Mouse (Mus musculus) kidney, adult 2 months (tissue): ENCODE results near the gene Pibf1. TPM values are rescaled to one million over a fixed set of nuclear protein-coding genes. Genes with fewer than 3 reads are reported as not detected.

Experiments used
- DNase-seq: peaks from one replicate; pipeline ENCODE4 v3.0.0; 2021
- H3K27ac ChIP-seq: fragments of 200-500 bp; 2 replicates; pipeline ENCODE4 v1.5.1; 2012; ENCODE audit warnings: low read depth, low read length, control low read depth, inconsistent platforms; ENCODE audit not compliant: insufficient read depth
- H3K27me3 ChIP-seq: fragments of 200-500 bp; replicated peaks from 2 replicates; pipeline ENCODE4 v1.6.1; 2012; ENCODE audit warnings: mild to moderate bottlenecking, moderate library complexity, low read length, inconsistent platforms; ENCODE audit not compliant: control insufficient read depth, insufficient read depth
- H3K36me3 ChIP-seq: fragments of 200-500 bp; 2 replicates; pipeline ENCODE4 v1.6.1; 2012; ENCODE audit warnings: mild to moderate bottlenecking, moderate library complexity, low read length, inconsistent platforms; ENCODE audit not compliant: control insufficient read depth, insufficient read depth
- H3K4me1 ChIP-seq: fragments of 200-500 bp; 2 replicates; pipeline ENCODE4 v1.6.1; 2011; ENCODE audit warnings: low read length; ENCODE audit not compliant: control insufficient read depth, insufficient read depth
- H3K4me3 ChIP-seq: fragments of 200-500 bp; 2 replicates; pipeline ENCODE4 v1.5.1; 2011; ENCODE audit warnings: mild to moderate bottlenecking, low read depth, low read length, control low read depth; ENCODE audit not compliant: insufficient read depth
- CTCF ChIP-seq: fragments of 200-500 bp; conservative IDR thresholded peaks from 2 replicates; pipeline ENCODE4 v1.5.1; 2011; ENCODE audit warnings: low read depth, mild to moderate bottlenecking, control low read depth, low read length, moderate library complexity, mixed read lengths; ENCODE audit not compliant: insufficient read depth, insufficient read length
- POLR2A ChIP-seq: fragments of 200-500 bp; IDR thresholded peaks from one replicate; pipeline ENCODE4 v1.6.1; 2011; ENCODE audit warnings: low read depth, low read length, control low read depth
- WGBS: fragments of 180-500 bp; shearing (Covaris S2); methylation state at CpG from one replicate; pipeline ENCODE4 v1.1.7; 2018; 5-methylcytosine and 5-hydroxymethylcytosine counted together
- polyA plus RNA-seq: library from polyadenylated mRNA; depleted of rRNA; stranded (reverse); fragments of >200 nt; gene quantifications from 2 replicates; pipeline ENCODE4 v1.2.3, GENCODE M21; 2012

Gene Pibf1
- polyA plus RNA-seq, 1 experiment = 1.6 TPM

DNA sequence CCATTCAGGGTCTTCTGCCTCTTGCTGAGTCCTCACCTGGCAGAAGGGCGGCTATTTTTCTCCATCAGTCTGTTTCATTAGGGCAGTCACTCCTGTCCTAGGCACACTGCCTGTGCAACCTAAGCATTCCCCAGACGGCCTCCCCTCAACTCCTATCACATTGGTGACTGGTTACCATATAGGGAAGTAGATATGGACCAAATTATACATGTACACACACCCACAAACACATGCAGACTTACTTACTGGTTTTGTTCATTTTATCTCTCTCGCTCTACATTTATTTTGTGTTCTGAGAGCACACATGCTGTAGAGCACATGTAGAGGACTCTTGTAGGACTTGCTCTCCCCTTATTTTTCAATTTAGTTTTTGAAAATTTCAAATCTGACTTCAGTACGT lies 3.8 kb downstream of the Pibf1 start:
- Histone ChIP-seq H3K27me3 (no peaks in the 10 kb centered on the region), H3K4me3 (no peak overlapping the region), H3K36me3 (peaks cover 2% of the 10 kb centered on the region), H3K4me1 (no peaks in the 10 kb centered on the region), H3K27ac (no peak overlapping the region)
- TF ChIP-seq POLR2A (no peak), CTCF (no peak)
- no peak for DNase-seq
- 93% methylated on average over 4 of the region's 4 CpGs for WGBS

DNA sequence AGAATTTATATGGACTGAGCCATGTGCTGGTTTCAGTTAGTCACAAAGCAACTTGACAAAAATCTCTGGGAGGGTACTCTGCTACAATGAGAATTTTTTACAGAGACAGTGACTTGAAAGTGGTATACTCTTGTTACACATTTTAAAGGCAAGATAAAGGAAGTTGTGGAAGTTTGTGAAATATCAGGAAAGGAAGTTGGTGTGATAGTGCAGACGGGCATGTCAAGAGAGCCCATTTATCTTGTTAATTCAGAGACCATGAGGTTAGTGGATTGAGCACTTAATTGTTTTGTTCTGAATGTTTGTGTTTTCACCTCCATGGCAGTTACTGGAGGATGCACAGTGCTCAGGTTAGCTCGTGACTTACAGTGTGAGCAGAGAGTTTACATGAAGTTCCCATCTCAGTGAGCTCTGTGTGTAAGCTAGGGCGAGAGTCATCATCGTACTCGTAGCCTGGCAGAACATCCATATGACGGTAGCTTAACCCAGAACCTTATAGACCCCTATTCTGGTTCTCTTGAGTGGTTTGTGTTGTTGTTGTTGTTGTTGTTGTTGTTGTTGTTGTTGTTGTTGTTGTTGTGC lies 5.4 kb downstream of the Pibf1 start:
- H3K36me3 ChIP-seq = peaks cover 3% of the 10 kb centered on the region
- H3K27ac ChIP-seq = no peak overlapping the region
- H3K4me1 ChIP-seq = no peaks in the 10 kb centered on the region
- no peak overlapping the region for H3K4me3 ChIP-seq
- DNase-seq = no peak
- TF ChIP-seq POLR2A = no peak
- TF ChIP-seq CTCF = no peak
- 87% methylated on average over 6 of the region's 6 CpGs for WGBS
- H3K27me3 ChIP-seq = no peaks in the 10 kb centered on the region

DNA sequence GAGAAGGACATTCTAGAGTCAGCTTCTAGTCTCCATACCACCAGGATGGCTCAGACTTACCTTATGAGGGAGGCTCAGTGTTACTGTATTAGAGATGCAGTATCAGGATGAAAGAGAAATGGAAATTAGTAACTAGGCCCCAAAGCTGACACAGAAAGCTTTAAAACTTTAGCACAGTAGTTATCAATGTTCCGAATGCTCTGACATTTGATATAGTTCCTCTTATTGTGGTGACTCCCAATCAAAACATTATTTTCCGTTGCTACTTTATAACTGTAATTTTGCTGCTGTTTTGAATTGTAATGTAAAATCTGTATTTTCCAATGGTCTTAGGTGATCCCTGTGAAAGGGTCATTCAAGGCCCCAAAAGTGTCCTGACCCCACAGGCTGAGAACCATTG lies 7.4 kb downstream of the Pibf1 start:
- Histone ChIP-seq H3K4me1 (no peaks in the 10 kb centered on the region), H3K27me3 (no peaks in the 10 kb centered on the region), H3K4me3 (no peak overlapping the region), H3K36me3 (peaks cover 4% of the 10 kb centered on the region), H3K27ac (no peak overlapping the region)
- DNase-seq = no peak
- TF ChIP-seq POLR2A = no peak
- no peak for TF ChIP-seq CTCF
- WGBS = 85% methylated on average over 2 of the region's 2 CpGs

DNA sequence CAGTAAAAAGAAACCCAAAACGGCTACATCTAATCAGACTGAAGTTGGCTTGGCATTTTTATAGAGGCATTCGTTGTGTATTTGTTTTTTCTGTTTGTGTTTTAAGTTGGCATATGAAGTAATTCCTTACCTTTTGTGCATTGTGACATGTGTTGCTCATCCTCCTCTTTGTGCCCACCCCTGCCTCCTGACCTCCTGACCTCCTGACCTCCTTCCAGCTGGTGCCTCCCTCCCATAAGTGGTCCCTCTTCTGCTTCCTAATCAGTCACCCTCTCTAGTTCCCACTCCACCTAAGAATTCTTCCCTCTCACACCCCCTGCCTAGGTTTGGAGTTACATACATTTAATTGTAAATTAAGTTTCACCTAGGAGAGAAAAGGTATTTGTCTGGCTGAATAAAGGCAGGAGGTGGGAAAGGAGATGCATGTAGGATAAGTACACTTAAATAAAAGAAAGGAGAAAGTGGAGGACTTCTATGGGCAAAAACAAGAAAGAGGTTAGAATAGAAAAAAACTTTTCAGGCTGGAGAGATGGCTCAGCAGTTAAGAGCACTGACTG lies 8.5 kb downstream of the Pibf1 start:
- no peak overlapping the region for H3K4me3 ChIP-seq
- TF ChIP-seq POLR2A (no peak), CTCF (no peak)
- no peak for DNase-seq
- no peak overlapping the region for H3K27ac ChIP-seq
- no peaks in the 10 kb centered on the region for H3K4me1 ChIP-seq
- no peaks in the 10 kb centered on the region for H3K27me3 ChIP-seq
- 75% methylated on average over 2 of the region's 2 CpGs for WGBS
- peaks cover 4% of the 10 kb centered on the region for H3K36me3 ChIP-seq

DNA sequence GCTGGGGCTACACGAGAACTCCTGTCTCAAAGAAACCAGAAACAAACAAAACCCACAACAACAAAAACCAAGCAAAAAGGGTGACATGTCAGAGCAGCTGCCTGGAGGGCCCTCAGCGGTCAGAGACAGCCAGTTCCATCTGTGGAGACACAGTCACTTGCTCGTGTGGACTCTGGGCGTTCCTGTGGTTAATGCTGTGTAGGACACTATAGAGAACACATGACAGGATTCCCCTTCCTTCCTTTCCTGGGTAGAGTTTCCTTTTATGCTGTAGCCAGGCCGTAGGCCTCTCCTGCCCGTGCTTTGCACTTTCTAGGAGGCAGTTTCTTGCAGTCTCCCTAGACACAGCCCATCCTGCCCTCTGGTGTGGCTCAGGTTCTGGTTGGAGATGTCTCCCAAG lies 9.5 kb downstream of the Pibf1 start:
- no peak for TF ChIP-seq CTCF
- no peak for TF ChIP-seq POLR2A
- Histone ChIP-seq H3K4me1 (no peaks in the 10 kb centered on the region), H3K36me3 (peaks cover 4% of the 10 kb centered on the region), H3K27ac (no peak overlapping the region), H3K27me3 (no peaks in the 10 kb centered on the region), H3K4me3 (no peak overlapping the region)
- 76% methylated on average over 6 of the region's 6 CpGs for WGBS
- DNase-seq = no peak

DNA sequence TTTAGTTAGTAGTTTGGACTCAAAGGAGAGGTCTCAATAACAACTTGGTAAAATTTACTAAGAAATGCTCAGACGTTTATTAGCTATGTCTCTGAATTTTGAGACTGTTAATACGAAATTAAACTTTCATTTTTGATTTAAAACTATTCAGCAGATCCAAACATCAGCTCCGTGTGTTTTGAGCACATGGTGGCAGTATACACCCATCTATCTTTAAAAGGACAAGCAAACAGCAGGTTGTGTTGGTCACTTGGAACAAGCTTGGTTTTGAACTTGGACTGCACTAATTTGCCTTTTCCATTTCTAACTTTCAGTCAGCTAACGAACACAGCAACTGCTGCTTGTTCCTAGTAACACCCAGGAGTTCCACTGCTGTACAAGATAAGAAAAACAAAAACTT lies 18.4 kb downstream of the Pibf1 start:
- 75% methylated on average over 4 of the region's 4 CpGs for WGBS

DNA sequence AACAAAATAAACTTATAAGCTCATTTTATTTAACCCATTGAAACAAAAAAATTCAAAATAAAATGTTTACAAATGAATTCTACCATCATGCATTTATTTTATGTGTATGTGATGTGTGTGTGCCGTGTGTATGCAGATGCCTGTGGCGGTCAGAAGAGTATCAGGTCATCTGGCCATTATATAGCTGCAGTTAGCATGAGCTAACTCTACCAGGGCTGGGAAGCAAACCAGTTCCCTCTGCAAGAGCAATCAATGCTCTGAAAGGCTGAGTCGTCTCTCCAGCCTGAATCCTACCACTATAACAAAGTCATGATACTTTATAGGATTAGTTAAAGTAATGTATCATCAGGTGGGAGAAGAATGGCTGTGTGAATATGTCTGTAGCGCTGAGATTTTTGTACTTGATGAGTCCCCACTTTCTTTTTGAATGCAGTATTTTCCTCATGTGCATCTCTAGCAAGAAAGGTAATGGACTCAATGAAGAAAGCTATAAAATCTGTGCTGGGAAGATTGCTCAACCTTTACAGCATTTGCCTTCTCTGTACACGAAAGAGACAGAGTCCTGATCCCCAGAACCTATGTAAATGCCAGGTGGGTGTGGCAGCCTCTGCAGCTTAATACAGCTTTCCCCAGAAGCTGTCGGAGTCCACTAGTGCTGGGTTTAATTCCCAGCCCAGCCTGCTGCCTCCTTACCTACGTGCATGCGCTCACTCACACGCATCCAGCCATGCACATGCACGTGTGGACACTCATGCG lies 22.5 kb downstream of the Pibf1 start:
- TF ChIP-seq CTCF (no peak), POLR2A (no peak)
- DNase-seq = no peak
- 86% methylated on average over 11 of the region's 11 CpGs for WGBS
- no peaks in the 10 kb centered on the region for H3K4me1 ChIP-seq
- H3K27me3 ChIP-seq = no peaks in the 10 kb centered on the region
- peaks cover 2% of the 10 kb centered on the region; the same call in 1 of the 2 replicates for H3K36me3 ChIP-seq
- no peak overlapping the region for H3K27ac ChIP-seq
- H3K4me3 ChIP-seq = no peak overlapping the region

More for the DNA sequence above, 18.4 kb downstream of the Pibf1 start:
- H3K4me3 ChIP-seq = no peak overlapping the region
- H3K4me1 ChIP-seq = no peaks in the 10 kb centered on the region
- H3K36me3 ChIP-seq = peaks cover 2% of the 10 kb centered on the region; the same call in 1 of the 2 replicates
- TF ChIP-seq CTCF (no peak), POLR2A (no peak)
- no peak for DNase-seq
- H3K27me3 ChIP-seq = no peaks in the 10 kb centered on the region
- H3K27ac ChIP-seq = no peak overlapping the region
